Mouse (Mus musculus) cerebellum, adult 9-11 months (tissue): ENCODE data around the gene Grk6.

ENCODE experiments used
- DNase-seq: peaks from one replicate; pipeline ENCODE4 v3.0.0; 2022

Gene Grk6

GRCm38 (mm10) chr13:55487578-55488498, 43.0 kb downstream of the Grk6 start, which contains the start of gene Dbn1:
Gene Dbn1, minus strand, starts transcription at chr13:55488111.
- DNase-seq, result no peak

GRCm38 (mm10) chr13:55494257-55494656, 49.4 kb downstream of the Grk6 start:
- DNase-seq, result peak; percentile 36

GRCm38 (mm10) chr13:55494883-55495621, 50.2 kb downstream of the Grk6 start:
- peak; percentile 86 for DNase-seq

DNA sequence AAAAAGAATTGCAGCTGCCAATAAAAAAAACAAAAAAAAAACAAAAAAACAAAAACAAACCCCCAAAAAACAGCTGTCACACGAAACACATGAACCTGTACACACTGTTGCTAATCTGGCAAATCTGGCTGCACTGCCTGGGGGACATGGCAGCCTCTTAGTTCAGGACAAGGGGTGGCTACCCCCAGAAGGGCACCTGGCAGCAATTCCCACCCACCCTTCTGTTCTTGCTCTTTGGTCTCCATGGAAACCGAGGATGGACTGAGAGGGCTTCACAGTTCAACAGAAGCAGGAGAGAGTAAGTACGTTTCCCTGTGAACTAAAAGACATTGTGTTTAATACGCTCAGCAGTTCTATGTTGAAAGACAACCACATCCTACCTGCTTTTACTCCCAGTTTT, 50.8 kb downstream of the Grk6 start:
- no peak for DNase-seq

- DNase-seq, result no peak
Observed at GRCm38 (mm10) chr13:55496661-55497060, 51.8 kb downstream of the Grk6 start.

GRCm38 (mm10) chr13:55498906-55499305, 54.0 kb downstream of the Grk6 start:
- DNase-seq, result no peak

- DNase-seq, result no peak
Observed at GRCm38 (mm10) chr13:55500575-55500974, 55.7 kb downstream of the Grk6 start.

- DNase-seq, result no peak
Observed at GRCm38 (mm10) chr13:55502405-55502804, 57.5 kb downstream of the Grk6 start.

GRCm38 (mm10) chr13:55504390-55504789, 59.5 kb downstream of the Grk6 start:
- DNase-seq, result no peak

- DNase-seq, result no peak
Observed at GRCm38 (mm10) chr13:55505810-55506209, 60.9 kb downstream of the Grk6 start.

DNA sequence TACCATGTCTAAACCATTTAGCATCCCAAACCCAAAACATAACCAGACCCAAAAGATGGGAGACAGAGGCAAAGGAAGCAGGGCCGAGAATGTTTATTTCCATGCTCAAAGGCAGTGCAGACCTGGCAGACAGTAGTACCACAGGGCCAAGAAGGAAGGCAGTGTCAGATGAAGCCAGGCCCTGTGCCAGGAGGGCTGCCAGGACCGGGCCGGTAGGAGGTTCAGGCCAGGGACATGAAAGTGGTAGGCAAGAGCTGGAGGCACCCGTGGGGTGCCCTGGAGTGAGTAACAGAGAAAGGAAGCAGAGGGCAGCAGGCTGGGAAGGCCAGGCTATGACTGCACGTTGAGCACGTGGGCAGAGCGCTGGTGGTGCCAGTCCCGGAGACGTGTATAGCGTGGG, 61.8 kb downstream of the Grk6 start:
- DNase-seq, result peak; percentile 45

GRCm38 (mm10) chr13:55507877-55508276, 63.0 kb downstream of the Grk6 start:
- no peak for DNase-seq

GRCm38 (mm10) chr13:55508531-55508930, 63.7 kb downstream of the Grk6 start:
- DNase-seq, result no peak

GRCm38 (mm10) chr13:55510332-55510667, 65.4 kb downstream of the Grk6 start:
- no peak for DNase-seq
